Comparison of ENCODE assay signal across 8 mouse cellular contexts in the genomic region with DNA sequence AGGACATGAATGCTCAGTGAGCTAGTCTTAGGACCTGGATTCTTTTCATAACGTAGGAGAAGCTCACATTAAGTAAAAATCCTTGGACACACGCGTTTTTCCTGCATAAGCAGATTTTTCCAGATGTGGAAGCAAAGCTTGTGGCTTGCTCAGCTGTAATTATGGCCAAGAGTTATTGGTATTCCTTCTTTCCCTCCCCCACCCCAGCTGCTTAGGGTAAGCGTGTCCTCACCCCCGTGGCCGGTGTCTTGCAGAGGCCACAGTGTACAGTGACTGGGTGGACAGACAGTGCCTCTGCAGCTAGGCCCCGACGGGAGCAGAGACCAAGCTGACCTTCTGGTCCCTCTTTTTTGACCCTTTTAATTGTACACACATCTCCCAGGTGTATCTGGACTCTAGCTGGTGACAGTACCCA. TPM values are rescaled to one million over a fixed set of nuclear protein-coding genes. Genes with fewer than 3 reads are reported as not detected.
A peak's percentile ranks its signal among the peaks of the same experiment; 100 is the strongest.
DNase-seq lines count a peak whose midpoint lies in the region; ATAC-seq lines count a peak whose summit lies in the region.

No protein-coding gene starts in this region.

- peak overlapping the region; percentile 2 for H3K9ac ChIP-seq in lung, embryonic 16.5 days (ENCODE audit: low read length)
- no peak overlapping the region for H3K9ac ChIP-seq in heart, embryonic 11.5 days (ENCODE audit: low read depth, low read length)
- peak overlapping the region; percentile 5 for H3K9ac ChIP-seq in limb, embryonic 11.5 days (ENCODE audit: low read length)
- no peak overlapping the region for H3K9ac ChIP-seq in stomach, embryonic 14.5 days (replicated peaks; ENCODE audit: low read depth, low read length)

- WGBS in lung, embryonic 16.5 days, result 12% methylated on average over 8 of the region's 8 CpGs
- 29% methylated on average over 8 of the region's 8 CpGs for WGBS in heart, embryonic 11.5 days (ENCODE audit: insufficient replicate concordance)
- 14% methylated on average over 8 of the region's 8 CpGs for WGBS in limb, embryonic 11.5 days
- 12% methylated on average over 8 of the region's 8 CpGs for WGBS in stomach, embryonic 14.5 days

- DNase-seq in lung, postnatal 14 days, result no peak
- DNase-seq in limb, embryonic 11.5 days (ENCODE audit: low spot score), result no peak
- no peak for DNase-seq in cerebellum, adult 8-10 months
- no peak for DNase-seq in cerebellum, adult 9-10 months
- no peak for DNase-seq in B cell, adult 2 months

- peak; percentile 52 for ATAC-seq in lung, embryonic 16.5 days (ENCODE audit: low read depth)
- no peak for ATAC-seq in heart, embryonic 11.5 days (replicated peaks; ENCODE audit: insufficient number of reproducible peaks, low FRiP score, low TSS enrichment)
- ATAC-seq in limb, embryonic 11.5 days (ENCODE audit: insufficient number of reproducible peaks, low FRiP score, low TSS enrichment, low read depth), result peak; percentile 50; the same call in 1 of the 2 replicates
- 0 out of 2 replicates have a peak, but pooled peaks have one; percentile 44 for ATAC-seq in stomach, embryonic 14.5 days (ENCODE audit: insufficient number of reproducible peaks, insufficient read depth, low FRiP score, low read depth)

- no peak overlapping the region for H3K4me3 ChIP-seq in lung, embryonic 16.5 days (ENCODE audit: low read length)
- H3K4me3 ChIP-seq in heart, embryonic 11.5 days (ENCODE audit: low read depth, low read length), result no peak overlapping the region
- H3K4me3 ChIP-seq in limb, embryonic 11.5 days (ENCODE audit: low read depth, low read length), result no peak overlapping the region
- H3K4me3 ChIP-seq in stomach, embryonic 14.5 days (ENCODE audit: low read depth, low read length), result no peak overlapping the region

- peak overlapping the region; percentile 95 for H3K27ac ChIP-seq in lung, embryonic 16.5 days (ENCODE audit: low read length)
- peak overlapping the region; percentile 94 for H3K27ac ChIP-seq in heart, embryonic 11.5 days (ENCODE audit: low read depth, low read length)
- H3K27ac ChIP-seq in limb, embryonic 11.5 days (replicated peaks; ENCODE audit: low read depth, low read length), result peak overlapping the region; percentile 97
- peak overlapping the region; percentile 96 for H3K27ac ChIP-seq in stomach, embryonic 14.5 days (ENCODE audit: low read length)

- peaks cover 45% of the 10 kb centered on the region for H3K4me1 ChIP-seq in lung, embryonic 16.5 days (replicated peaks; ENCODE audit: control insufficient read depth, insufficient read depth, low read length)
- H3K4me1 ChIP-seq in heart, embryonic 11.5 days (ENCODE audit: control insufficient read depth, insufficient read depth, low read length), result peaks cover 20% of the 10 kb centered on the region
- H3K4me1 ChIP-seq in limb, embryonic 11.5 days (ENCODE audit: control insufficient read depth, insufficient read depth, low read length), result peaks cover 33% of the 10 kb centered on the region
- peaks cover 40% of the 10 kb centered on the region for H3K4me1 ChIP-seq in stomach, embryonic 14.5 days (ENCODE audit: control insufficient read depth, insufficient read depth, low read length)

- H3K36me3 ChIP-seq in lung, embryonic 16.5 days (ENCODE audit: control insufficient read depth, insufficient read depth, low read length), result no peaks in the 10 kb centered on the region
- no peaks in the 10 kb centered on the region for H3K36me3 ChIP-seq in heart, embryonic 11.5 days (ENCODE audit: control insufficient read depth, insufficient read depth, low read length)
- no peaks in the 10 kb centered on the region for H3K36me3 ChIP-seq in limb, embryonic 11.5 days (ENCODE audit: control insufficient read depth, insufficient read depth, low read length)
- H3K36me3 ChIP-seq in stomach, embryonic 14.5 days (ENCODE audit: control insufficient read depth, insufficient read depth, low read length), result no peaks in the 10 kb centered on the region

- peak overlapping the region; percentile 51 for H3K4me2 ChIP-seq in lung, embryonic 16.5 days (ENCODE audit: low read depth, low read length)
- H3K4me2 ChIP-seq in heart, embryonic 11.5 days, result no peak overlapping the region
- H3K4me2 ChIP-seq in limb, embryonic 11.5 days (ENCODE audit: low read depth, severe bottlenecking), result peak overlapping the region; percentile 43
- peak overlapping the region; percentile 39; the same call in 1 of the 2 replicates for H3K4me2 ChIP-seq in stomach, embryonic 14.5 days (replicated peaks; ENCODE audit: low read depth, low read length)

- no peaks in the 10 kb centered on the region for H3K9me3 ChIP-seq in lung, embryonic 16.5 days (ENCODE audit: control insufficient read depth, low read length)
- no peaks in the 10 kb centered on the region; the same call in 1 of the 2 replicates for H3K9me3 ChIP-seq in heart, embryonic 11.5 days (replicated peaks; ENCODE audit: control insufficient read depth, low read length)
- no peaks in the 10 kb centered on the region for H3K9me3 ChIP-seq in limb, embryonic 11.5 days (ENCODE audit: control insufficient read depth, low read length)
- no peaks in the 10 kb centered on the region for H3K9me3 ChIP-seq in stomach, embryonic 14.5 days (ENCODE audit: control insufficient read depth, low read depth, low read length)

- H3K27me3 ChIP-seq in lung, embryonic 16.5 days (ENCODE audit: control insufficient read depth, insufficient read depth, low read depth, low read length), result no peaks in the 10 kb centered on the region
- no peaks in the 10 kb centered on the region for H3K27me3 ChIP-seq in heart, embryonic 11.5 days (ENCODE audit: control insufficient read depth, insufficient read depth, low read length)
- no peaks in the 10 kb centered on the region for H3K27me3 ChIP-seq in limb, embryonic 11.5 days (ENCODE audit: control insufficient read depth, insufficient read depth, low read length)
- H3K27me3 ChIP-seq in stomach, embryonic 14.5 days (ENCODE audit: control insufficient read depth, insufficient read depth, low read length), result no peaks in the 10 kb centered on the region

RNA-seq across cellular contexts. Expression of a gene that starts 16.7 kb away (rescaled TPM):
- 55.4 and 58.8 TPM in 2 replicates for polyA plus RNA-seq in lung, embryonic 16.5 days (2015; fragmentation: Nextera tagmentation; extraction: Ambion mirVana)
- 34.2 and 48.8 TPM in 2 replicates for polyA plus RNA-seq in heart, embryonic 11.5 days (2014; fragmentation: Nextera tagmentation; extraction: Ambion mirVana)
- polyA plus RNA-seq in limb, embryonic 11.5 days (2014; fragmentation: Nextera tagmentation; extraction: Ambion mirVana), result 45.8 and 47.7 TPM in 2 replicates
- polyA plus RNA-seq in stomach, embryonic 14.5 days (2014; fragmentation: Nextera tagmentation; extraction: Ambion mirVana), result 42.7 and 46.4 TPM in 2 replicates

RNA-seq across cellular contexts. Expression of a gene that starts 17.0 kb away (rescaled TPM):
- 196 and 198 TPM in 2 replicates for polyA plus RNA-seq in lung, embryonic 16.5 days (2015; fragmentation: Nextera tagmentation; extraction: Ambion mirVana)
- polyA plus RNA-seq in heart, embryonic 11.5 days (2014; fragmentation: Nextera tagmentation; extraction: Ambion mirVana), result 201 and 210 TPM in 2 replicates
- 179 and 180 TPM in 2 replicates for polyA plus RNA-seq in limb, embryonic 11.5 days (2014; fragmentation: Nextera tagmentation; extraction: Ambion mirVana)
- 209 and 226 TPM in 2 replicates for polyA plus RNA-seq in stomach, embryonic 14.5 days (2014; fragmentation: Nextera tagmentation; extraction: Ambion mirVana)

Comparison
In these comparisons a context has a peak if more than half of its experiments do, and no peak if none do; other contexts are left out.
1. H3K9ac ChIP-seq: peak in lung, embryonic 16.5 days (single experiment) and limb, embryonic 11.5 days (single experiment); none in heart, embryonic 11.5 days (single experiment) and stomach, embryonic 14.5 days (single experiment).
2. Peak in every context shown above with its lines, with median percentiles within 50 percentile points of each other: H3K27ac ChIP-seq.